Mouse (Mus musculus) splenic B cell, adult 2 months (primary cell): ENCODE data around the gene Micall2.

Source experiments
- DNase-seq: peaks from one replicate; pipeline ENCODE4 v3.0.0-alpha.2; 2011; ENCODE audit warnings: low read depth, low spot score
- H3K27me3 ChIP-seq: 2 replicates; pipeline ENCODE4 v1.6.1; 2012; ENCODE audit warnings: mild to moderate bottlenecking, low read length, moderate library complexity, mixed read lengths; ENCODE audit not compliant: control insufficient read depth, poor library complexity, insufficient read depth, severe bottlenecking
- H3K36me3 ChIP-seq: 2 replicates; pipeline ENCODE4 v1.6.1; 2012; ENCODE audit warnings: mild to moderate bottlenecking, low read length, moderate library complexity, mixed read lengths; ENCODE audit not compliant: control insufficient read depth, poor library complexity, insufficient read depth, severe bottlenecking

Micall2 gene

DNA sequence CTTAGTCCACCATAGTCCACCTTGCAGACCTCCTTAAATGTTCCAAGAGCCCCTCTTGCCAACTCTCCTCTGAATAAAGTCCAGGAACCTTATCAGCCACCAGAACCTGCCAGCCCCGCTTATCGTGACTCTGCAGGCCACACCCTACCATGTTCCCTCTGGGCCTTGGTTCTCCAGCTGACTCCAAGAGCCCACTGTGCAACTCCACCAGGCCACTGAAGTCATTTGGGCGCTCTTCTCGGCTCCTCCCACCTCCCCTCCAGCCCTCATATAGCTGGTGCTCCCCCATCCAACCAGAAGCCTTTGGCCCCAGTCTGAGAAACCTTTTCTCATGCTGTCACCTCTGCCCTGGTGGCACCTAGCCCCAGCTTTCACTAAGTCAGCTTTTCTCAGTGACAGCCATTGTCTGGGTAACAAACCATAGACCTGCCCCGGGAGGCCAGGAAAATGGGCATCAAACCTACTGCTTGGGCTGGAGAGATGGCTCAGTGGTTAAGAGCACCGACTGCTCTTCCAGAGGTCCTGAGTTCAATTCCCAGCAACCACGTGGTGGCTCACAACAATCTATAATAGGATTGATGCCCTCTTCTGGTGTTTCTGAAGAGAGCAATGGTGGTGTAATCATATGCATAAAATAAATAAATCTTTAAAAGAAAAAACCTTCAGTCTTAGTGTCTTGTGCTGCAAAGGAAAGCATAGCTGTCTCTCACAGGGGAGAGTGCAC lies 2.6 kb upstream of the Micall2 start:
- DNase-seq, result no peak
- Histone ChIP-seq H3K36me3 (no peaks in the 10 kb centered on the region), H3K27me3 (no peaks in the 10 kb centered on the region)

DNA sequence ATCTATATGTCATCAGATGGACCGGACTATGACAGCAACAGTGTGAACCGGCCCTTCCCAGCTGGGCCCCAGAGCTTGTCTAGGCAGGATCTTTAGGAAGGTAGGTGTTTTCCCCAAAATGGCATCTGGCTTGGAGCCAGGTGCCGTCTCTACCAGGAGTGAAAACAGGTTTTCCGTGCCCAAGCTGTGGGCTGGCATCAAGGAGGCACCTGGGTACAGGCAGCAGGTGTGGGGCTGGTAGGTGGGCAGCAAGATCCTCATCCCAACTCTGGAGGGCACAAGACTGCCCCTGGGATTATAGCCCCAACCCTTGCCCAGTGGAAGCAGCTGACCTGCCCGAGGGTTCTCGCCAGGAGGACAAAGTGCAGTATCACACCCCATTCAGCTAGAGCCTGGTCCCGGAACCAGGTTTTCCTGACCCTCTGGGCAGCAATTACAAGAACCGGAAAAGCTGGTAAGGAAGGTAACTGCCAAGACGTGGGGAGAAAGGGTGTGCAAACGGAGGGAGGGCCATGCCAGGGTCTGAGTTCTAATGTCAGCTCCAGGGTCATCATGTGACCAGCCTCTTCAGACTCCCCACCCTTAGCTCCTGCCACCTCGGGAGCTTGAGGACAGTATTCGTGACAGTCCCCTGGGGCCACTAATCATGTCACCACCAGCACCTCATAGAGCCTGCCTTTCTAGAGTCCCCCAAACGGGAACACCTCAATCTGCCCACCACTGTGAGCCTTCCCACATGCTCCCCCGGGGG lies 1.9 kb upstream of the Micall2 start:
- DNase-seq, result no peak
- no peaks in the 10 kb centered on the region for H3K27me3 ChIP-seq
- H3K36me3 ChIP-seq, result no peaks in the 10 kb centered on the region

DNA sequence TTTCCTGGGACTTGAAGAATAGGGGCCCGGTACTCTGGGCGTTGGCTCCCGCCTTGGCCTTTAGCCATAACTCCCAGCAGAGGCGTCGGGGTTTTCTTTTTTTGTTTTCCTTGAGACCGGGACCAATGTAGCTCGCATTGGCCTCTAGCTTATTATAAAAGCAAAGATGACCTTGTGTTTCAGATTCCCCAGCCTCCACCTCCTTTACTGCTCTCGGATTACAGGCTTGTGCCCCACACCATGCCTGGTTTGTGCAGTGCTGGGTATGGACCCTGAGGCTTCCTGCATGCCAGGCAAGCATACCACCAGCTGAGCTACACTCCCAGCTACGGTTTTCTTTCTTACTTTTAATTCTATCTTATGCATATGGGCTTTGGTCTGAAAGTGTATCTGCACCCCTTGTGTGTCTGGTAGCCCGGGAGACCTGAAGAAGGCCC lies 386 bp upstream of the Micall2 start:
- DNase-seq, result no peak
- Histone ChIP-seq H3K27me3 (no peaks in the 10 kb centered on the region), H3K36me3 (no peaks in the 10 kb centered on the region)

DNA sequence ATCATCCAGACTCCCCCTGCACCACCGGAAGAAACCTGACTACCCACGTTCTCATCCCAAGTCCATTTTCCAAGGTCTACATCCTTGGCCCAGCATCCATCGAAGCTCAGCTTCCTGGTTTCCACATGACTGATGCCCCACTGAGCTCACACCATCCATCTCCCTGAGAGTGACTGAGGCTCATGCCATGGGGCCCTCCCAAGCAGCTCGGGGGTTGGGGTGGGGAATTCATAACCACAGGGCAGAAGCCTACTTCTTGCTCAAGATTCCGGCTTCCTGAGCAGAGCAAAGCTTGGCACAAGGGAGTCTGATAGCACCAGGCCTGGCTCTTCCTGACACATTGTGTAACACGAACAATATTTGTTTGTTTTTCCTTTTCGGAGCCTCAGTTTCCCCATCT lies 1.4 kb downstream of the Micall2 start:
- Histone ChIP-seq H3K27me3 (no peaks in the 10 kb centered on the region), H3K36me3 (no peaks in the 10 kb centered on the region)
- DNase-seq, result no peak

DNA sequence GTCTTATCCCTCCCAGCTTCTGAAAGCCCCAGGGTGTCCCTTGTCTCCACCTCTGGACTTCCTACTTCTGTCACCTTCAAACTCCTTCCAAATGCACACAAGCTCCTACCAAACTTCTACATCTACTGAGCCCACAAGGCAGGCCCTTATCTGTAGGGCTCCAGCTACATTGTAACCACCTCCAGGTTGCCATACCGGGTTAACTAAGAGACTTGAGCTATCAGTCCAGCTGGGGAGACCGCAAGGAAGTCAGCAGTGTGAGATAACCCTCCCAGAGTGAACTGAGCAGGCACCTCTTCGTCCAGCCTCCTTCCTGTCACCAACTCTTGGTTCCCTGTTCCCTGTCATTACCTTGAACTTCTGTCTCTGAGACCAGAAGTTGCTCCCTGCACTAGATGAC lies 2.1 kb downstream of the Micall2 start:
- DNase-seq, result no peak
- no peaks in the 10 kb centered on the region for H3K27me3 ChIP-seq
- H3K36me3 ChIP-seq, result no peaks in the 10 kb centered on the region

DNA sequence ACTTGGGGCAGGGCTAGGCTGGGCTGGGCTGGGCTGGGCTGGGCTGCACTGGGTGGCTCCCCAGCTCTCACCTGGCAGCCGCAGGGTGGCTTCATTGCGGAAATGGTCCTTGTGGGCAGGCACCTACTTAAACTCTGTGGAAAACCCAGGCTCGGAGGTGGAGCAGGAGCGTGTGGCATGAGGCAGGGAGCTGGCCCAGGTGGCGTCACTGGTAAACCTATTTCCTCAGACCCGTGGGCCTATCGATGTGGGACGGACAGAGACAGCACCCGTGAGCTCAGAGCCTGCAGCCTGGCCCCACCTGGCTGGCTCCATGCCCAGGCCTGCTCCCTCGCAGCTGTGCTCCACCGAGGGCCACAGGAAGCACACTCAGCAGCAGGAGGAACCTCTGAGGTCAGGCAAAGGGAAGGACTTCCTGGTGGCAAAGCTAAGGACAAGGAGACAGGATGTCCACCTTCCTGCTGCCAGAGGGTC lies 3.5 kb downstream of the Micall2 start:
- H3K27me3 ChIP-seq, result no peaks in the 10 kb centered on the region
- H3K36me3 ChIP-seq, result no peaks in the 10 kb centered on the region
- no peak for DNase-seq

DNA sequence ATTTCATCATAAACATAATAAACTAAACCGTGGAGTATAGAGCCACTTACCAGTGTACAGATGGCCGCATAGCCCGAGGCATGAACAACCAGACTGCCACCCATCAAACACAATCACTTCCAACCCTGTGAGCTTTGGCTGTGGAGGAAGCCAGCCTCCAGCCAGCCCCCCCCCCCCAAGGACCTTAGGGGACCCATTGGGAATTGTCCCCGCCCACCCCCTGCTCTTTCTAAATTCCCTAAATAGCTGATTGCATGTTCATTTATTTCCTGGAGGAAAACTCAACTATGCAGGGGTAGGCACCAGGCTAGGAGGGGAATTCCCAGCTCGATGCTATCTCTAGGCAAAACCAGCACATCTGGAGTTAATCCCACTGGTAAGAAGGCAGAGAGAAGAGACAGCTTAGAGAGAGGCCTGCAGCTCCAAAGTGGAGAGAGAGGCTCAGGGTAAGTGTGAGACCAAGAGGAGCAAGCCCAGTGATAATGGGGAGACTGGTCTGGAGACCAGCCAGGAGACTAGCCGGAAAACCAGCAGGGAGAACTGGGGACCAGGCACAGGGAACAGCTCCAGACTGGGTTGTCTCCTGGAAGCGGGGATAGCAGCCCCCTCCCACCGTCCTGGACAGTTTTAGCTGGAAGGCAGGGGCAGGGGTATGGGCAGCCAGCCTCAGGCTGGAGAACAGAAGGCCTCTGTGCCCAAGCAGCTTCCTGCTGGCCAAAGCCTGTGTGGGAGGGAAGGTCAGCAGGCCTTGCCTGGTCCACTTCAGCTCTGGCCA lies 5.2 kb downstream of the Micall2 start:
- no peaks in the 10 kb centered on the region for H3K27me3 ChIP-seq
- no peaks in the 10 kb centered on the region for H3K36me3 ChIP-seq
- no peak for DNase-seq

DNA sequence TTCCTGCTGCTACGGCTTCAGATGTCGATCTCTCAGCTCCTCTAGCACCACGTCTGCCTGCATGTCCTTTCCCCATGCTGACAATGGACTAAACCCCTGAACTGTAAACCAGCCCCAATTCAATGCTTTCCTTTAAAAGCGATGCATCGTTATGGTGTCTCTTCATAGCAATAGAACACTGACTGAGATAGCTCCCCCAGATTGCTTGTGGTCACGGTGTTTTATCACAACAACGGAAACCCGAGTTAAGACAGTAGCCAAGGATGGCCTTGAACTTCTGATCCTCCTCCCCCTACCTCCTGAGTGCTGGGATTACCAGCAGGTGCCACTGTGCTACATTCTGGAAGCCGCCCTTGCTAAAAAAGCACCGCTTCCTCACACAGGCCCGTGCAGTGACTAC lies 8.9 kb downstream of the Micall2 start:
- no peak for DNase-seq
- Histone ChIP-seq H3K27me3 (no peaks in the 10 kb centered on the region), H3K36me3 (no peaks in the 10 kb centered on the region)

DNA sequence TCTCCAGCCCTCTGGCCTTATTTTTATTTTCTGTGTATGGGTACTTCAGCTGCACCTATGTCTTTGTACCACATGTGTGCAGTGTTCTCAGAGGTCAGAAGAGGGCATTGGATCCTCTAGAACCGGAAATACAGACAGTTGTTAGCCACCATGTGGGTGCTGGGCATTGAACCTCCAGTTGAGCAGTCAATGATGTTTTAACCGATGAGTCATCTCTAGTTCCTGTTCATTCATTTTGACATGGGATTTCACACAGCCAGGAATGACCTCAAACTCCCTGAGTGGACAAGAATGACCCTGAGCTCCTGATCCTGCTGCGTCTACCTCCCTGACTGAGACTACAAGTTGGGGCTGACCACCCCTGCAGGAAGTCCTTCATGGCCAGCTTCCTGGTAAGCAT lies 9.9 kb downstream of the Micall2 start:
- H3K36me3 ChIP-seq, result no peaks in the 10 kb centered on the region
- no peaks in the 10 kb centered on the region for H3K27me3 ChIP-seq
- DNase-seq, result no peak

DNA sequence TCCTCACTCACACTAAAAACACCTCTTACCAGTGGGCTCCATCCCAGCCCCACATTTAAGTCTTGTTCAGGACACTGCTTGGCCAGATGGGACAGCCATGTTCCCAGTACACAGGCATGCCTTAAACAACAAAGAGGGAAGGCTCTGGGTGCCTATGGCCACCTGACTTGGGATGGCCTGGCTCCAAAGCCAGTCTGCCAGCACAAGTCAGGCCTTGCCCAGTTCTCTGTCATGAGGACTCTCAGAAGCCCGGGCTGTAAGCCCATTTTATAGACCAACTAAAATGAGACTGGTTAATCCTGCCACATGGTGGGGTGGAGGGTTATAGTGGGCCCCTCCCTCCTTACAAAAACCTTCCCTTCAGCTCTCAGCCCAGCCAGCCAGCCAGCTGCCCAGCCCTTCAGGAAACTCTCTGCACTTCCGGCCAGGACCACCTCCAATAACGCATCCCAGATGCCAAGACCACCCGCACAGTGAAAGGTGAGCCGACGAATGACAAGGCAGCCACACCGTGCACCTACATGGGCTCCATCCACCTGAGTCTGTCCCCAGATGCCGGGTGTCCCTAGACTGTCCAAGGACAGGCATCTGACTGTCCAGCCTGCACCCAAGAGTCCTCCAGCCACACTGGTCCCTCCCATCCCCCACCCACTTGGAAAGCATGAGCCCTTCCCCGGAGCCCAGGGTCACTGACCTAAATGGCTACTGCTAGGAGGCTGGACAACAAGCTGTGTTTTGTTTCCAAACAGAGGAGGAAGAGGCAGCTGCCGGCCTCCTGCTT lies 11.6 kb downstream of the Micall2 start:
- Histone ChIP-seq H3K36me3 (no peaks in the 10 kb centered on the region), H3K27me3 (no peaks in the 10 kb centered on the region)
- no peak for DNase-seq

DNA sequence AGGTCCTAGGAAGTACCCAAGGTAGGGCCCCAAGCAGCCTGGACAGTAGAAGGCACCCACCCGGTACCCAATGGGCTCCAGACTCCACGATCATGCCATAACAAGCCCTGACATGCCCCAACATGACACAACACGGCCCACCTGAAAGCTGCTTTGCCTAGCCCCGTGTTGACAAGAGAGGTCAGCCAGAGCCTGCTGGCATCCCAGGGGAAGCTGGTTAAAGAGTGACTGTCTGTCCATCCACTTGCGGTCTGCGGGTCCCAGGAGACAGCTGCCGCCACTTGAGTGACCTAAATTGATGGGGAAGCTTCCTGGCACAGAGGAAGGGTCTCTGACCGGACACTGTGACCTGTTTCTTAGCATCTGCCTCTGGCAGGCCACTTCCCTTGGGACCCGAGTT lies 13.0 kb downstream of the Micall2 start:
- DNase-seq, result no peak
- Histone ChIP-seq H3K36me3 (no peaks in the 10 kb centered on the region), H3K27me3 (no peaks in the 10 kb centered on the region)

DNA sequence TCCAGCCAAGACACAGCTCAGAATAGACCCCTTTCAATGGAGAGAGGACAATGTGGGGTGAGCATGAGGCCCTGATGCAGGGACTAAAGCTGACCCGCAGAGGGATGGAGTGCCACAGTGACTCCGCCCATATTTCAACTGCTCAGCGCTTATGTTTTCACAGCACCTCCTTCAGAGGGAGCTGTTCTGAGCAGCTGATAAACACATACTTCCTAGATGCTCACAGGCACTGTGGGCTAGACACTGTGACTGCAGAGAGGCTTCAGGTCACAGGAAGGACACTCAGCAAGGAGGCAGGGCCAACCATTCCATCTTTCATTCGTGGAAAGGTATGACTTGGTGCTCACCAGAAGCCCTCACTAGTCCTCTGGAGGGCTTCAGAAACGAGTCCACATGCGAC lies 13.4 kb downstream of the Micall2 start:
- no peak for DNase-seq
- H3K36me3 ChIP-seq, result no peaks in the 10 kb centered on the region
- no peaks in the 10 kb centered on the region for H3K27me3 ChIP-seq

DNA sequence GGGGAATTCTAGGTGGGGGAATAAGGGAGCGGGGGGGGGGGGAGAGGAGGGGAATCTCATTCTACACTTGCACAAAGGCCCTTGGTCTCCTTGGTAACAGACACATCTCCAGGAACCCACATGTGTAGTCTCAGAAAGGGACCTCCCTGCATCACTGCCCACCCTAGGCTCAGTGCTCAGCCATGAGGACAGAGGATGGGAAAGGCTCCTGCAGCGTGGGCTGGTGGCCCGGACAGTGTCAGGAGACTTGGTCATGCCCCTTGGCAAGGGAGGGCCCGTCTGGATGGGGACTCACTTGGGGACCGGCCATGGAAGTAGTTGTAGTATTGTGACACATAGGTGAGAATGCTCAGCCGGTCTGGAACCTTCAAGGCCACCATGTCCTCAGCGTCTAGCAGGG lies 17.2 kb downstream of the Micall2 start:
- no peak for DNase-seq
- Histone ChIP-seq H3K27me3 (no peaks in the 10 kb centered on the region), H3K36me3 (no peaks in the 10 kb centered on the region)

DNA sequence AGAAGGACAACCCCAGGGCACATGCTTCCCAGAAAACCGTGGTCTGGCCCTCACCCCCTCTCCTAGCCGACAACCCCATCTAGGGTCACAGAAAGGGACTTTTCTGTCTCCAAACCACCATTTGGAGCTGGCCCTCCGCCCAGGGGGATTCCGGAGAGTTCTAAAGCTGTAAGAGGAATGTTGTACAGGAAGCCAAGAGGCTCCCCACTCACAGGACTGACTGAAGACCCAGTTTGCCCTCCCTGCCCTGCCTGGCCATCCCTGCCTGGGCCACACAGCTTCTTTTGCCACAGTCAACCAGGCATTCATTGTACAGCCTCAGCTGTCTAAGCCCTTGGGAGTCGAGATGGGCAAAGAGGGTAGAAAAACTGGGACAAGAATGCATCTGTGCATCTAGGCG lies 17.6 kb downstream of the Micall2 start:
- Histone ChIP-seq H3K27me3 (no peaks in the 10 kb centered on the region), H3K36me3 (no peaks in the 10 kb centered on the region)
- no peak for DNase-seq
